Comparison of ENCODE assay signal across 23 mouse cellular contexts in genomic region chr11:34194158-34194941, GRCm38 (mm10). TPM values are rescaled to one million over a fixed set of nuclear protein-coding genes. Genes with fewer than 3 reads are reported as not detected.
DNase-seq lines count a peak whose midpoint lies in the region; ATAC-seq and TF ChIP-seq lines count a peak whose summit lies in the region.
"Had no signal": no experiment of that assay in that cellular context is flagged by ENCODE, and none has a peak within 500 bp of the region (broad histone marks: within the 10 kb centered on the region; RNA-seq: fewer than 3 reads in every experiment).

No protein-coding gene starts in this region.

- no peak for DNase-seq in heart, postnatal 4 days
- DNase-seq in lung, embryonic 14.5 days, result peak; percentile 77
- DNase-seq in lung, postnatal 14 days, result no peak
- no peak for DNase-seq in midbrain, embryonic 14.5 days
- DNase-seq in right cerebral cortex, adult 2 months (ENCODE audit: low spot score in 2 of 2), result no peak
- DNase-seq: cerebellum, adult 11-12 months; cerebellum, adult 9-10 months; cerebellum, postnatal 25 days; gastrocnemius, postnatal 10 days; heart, adult 2 months; heart, postnatal 36 days had no signal

- no peak overlapping the region for H3K4me3 ChIP-seq in heart, embryonic 15.5 days
- no peak overlapping the region for H3K4me3 ChIP-seq in lung, embryonic 14.5 days (ENCODE audit: low read depth, low read length)
- no peak overlapping the region for H3K4me3 ChIP-seq in midbrain, embryonic 16.5 days (ENCODE audit: low read depth, low read length)
- H3K4me3 ChIP-seq in midbrain, embryonic 14.5 days (replicated peaks; ENCODE audit: low read depth, low read length), result no peak overlapping the region
- H3K4me3 ChIP-seq: embryonic facial prominence, embryonic 12.5 days; forebrain, embryonic 15.5 days; heart, adult 2 months; hindbrain, embryonic 12.5 days had no signal

- ATAC-seq in heart, embryonic 15.5 days (replicated peaks; ENCODE audit: insufficient number of reproducible peaks, insufficient read depth, low FRiP score, low read depth), result no peak
- peak; percentile 63; the same call in 1 of the 2 replicates for ATAC-seq in lung, embryonic 14.5 days (ENCODE audit: insufficient read depth)
- no peak for ATAC-seq in midbrain, embryonic 16.5 days
- ATAC-seq in midbrain, embryonic 14.5 days (ENCODE audit: low FRiP score, low TSS enrichment), result no peak
- ATAC-seq: forebrain, embryonic 15.5 days; hindbrain, embryonic 16.5 days; inflammation-experienced regulatory T-cells, adult 6 months had no signal

- H3K9ac ChIP-seq in heart, embryonic 15.5 days, result no peak overlapping the region
- H3K9ac ChIP-seq in lung, embryonic 14.5 days, result no peak overlapping the region
- H3K9ac ChIP-seq in midbrain, embryonic 16.5 days (ENCODE audit: low read depth, low read length), result no peak overlapping the region
- no peak overlapping the region for H3K9ac ChIP-seq in midbrain, embryonic 14.5 days (replicated peaks; ENCODE audit: low read length)
- H3K9ac ChIP-seq: embryonic facial prominence, embryonic 12.5 days; forebrain, embryonic 15.5 days; hindbrain, embryonic 12.5 days had no signal

- 40% methylated on average over 9 of the region's 9 CpGs for WGBS in heart, embryonic 15.5 days
- WGBS in lung, embryonic 14.5 days, result 32% methylated on average over 9 of the region's 9 CpGs
- WGBS in midbrain, embryonic 16.5 days, result 69% methylated on average over 9 of the region's 9 CpGs
- WGBS in midbrain, embryonic 14.5 days, result 72% methylated on average over 9 of the region's 9 CpGs

- no peak for TF ChIP-seq CTCF in lung, embryonic 14.5 days (IDR thresholded peaks at IDR 0.05; ENCODE audit: low read depth)

- no peaks in the 10 kb centered on the region for H3K27me3 ChIP-seq in heart, embryonic 15.5 days
- no peaks in the 10 kb centered on the region for H3K27me3 ChIP-seq in lung, embryonic 14.5 days (ENCODE audit: insufficient read depth, low read length)
- H3K27me3 ChIP-seq in midbrain, embryonic 16.5 days (ENCODE audit: control insufficient read depth, insufficient read depth, low read depth, low read length), result no peaks in the 10 kb centered on the region
- H3K27me3 ChIP-seq in midbrain, embryonic 14.5 days (ENCODE audit: control insufficient read depth, insufficient read depth, low read length), result no peaks in the 10 kb centered on the region
- H3K27me3 ChIP-seq: embryonic facial prominence, embryonic 12.5 days; forebrain, embryonic 15.5 days; hindbrain, embryonic 12.5 days had no signal

- no peaks in the 10 kb centered on the region for H3K9me3 ChIP-seq in heart, embryonic 15.5 days (replicated peaks)
- H3K9me3 ChIP-seq in lung, embryonic 14.5 days (ENCODE audit: low read depth, low read length), result no peaks in the 10 kb centered on the region
- no peaks in the 10 kb centered on the region for H3K9me3 ChIP-seq in midbrain, embryonic 16.5 days (replicated peaks; ENCODE audit: control insufficient read depth, low read length, poor library complexity, severe bottlenecking)
- H3K9me3 ChIP-seq in midbrain, embryonic 14.5 days (ENCODE audit: control insufficient read depth, low read length), result no peaks in the 10 kb centered on the region
- H3K9me3 ChIP-seq: embryonic facial prominence, embryonic 12.5 days; forebrain, embryonic 15.5 days; hindbrain, embryonic 12.5 days had no signal

- H3K4me1 ChIP-seq in heart, embryonic 15.5 days (replicated peaks), result 0 out of 2 replicates have a peak, but pooled peaks cover 7% of the 10 kb centered on the region
- no peaks in the 10 kb centered on the region; the same call in 1 of the 2 replicates for H3K4me1 ChIP-seq in lung, embryonic 14.5 days (ENCODE audit: insufficient read depth)
- no peaks in the 10 kb centered on the region; the same call in 1 of the 2 replicates for H3K4me1 ChIP-seq in midbrain, embryonic 16.5 days (ENCODE audit: control insufficient read depth, insufficient read depth, low read length)
- no peaks in the 10 kb centered on the region for H3K4me1 ChIP-seq in midbrain, embryonic 14.5 days (ENCODE audit: control insufficient read depth, insufficient read depth, low read length)
- H3K4me1 ChIP-seq: embryonic facial prominence, embryonic 12.5 days; forebrain, embryonic 15.5 days; hindbrain, embryonic 12.5 days had no signal

- H3K27ac ChIP-seq in heart, embryonic 15.5 days, result peak overlapping the region; percentile 42; the same call in 1 of the 2 replicates
- H3K27ac ChIP-seq in lung, embryonic 14.5 days (ENCODE audit: low read depth), result peak overlapping the region; percentile 83; the same call in 1 of the 2 replicates
- 0 out of 2 replicates have a peak overlapping the region, but pooled peaks have one; percentile 10 for H3K27ac ChIP-seq in midbrain, embryonic 16.5 days (ENCODE audit: low read length)
- H3K27ac ChIP-seq in midbrain, embryonic 14.5 days (replicated peaks; ENCODE audit: low read depth, low read length), result no peak overlapping the region
- H3K27ac ChIP-seq: embryonic facial prominence, embryonic 12.5 days; forebrain, embryonic 15.5 days; heart, adult 2 months; hindbrain, embryonic 12.5 days had no signal

- H3K4me2 ChIP-seq in heart, embryonic 15.5 days, result no peak overlapping the region
- no peak overlapping the region for H3K4me2 ChIP-seq in lung, embryonic 14.5 days
- no peak overlapping the region for H3K4me2 ChIP-seq in midbrain, embryonic 16.5 days (ENCODE audit: low read length)
- no peak overlapping the region for H3K4me2 ChIP-seq in midbrain, embryonic 14.5 days (ENCODE audit: low read length)
- H3K4me2 ChIP-seq: embryonic facial prominence, embryonic 12.5 days; forebrain, embryonic 15.5 days; hindbrain, embryonic 12.5 days had no signal

- H3K36me3 ChIP-seq in heart, embryonic 15.5 days, result no peaks in the 10 kb centered on the region
- H3K36me3 ChIP-seq in lung, embryonic 14.5 days (ENCODE audit: insufficient read depth), result no peaks in the 10 kb centered on the region
- no peaks in the 10 kb centered on the region for H3K36me3 ChIP-seq in midbrain, embryonic 16.5 days (ENCODE audit: control insufficient read depth, insufficient read depth, low read length)
- no peaks in the 10 kb centered on the region for H3K36me3 ChIP-seq in midbrain, embryonic 14.5 days (ENCODE audit: control insufficient read depth, insufficient read depth, low read length)
- H3K36me3 ChIP-seq: embryonic facial prominence, embryonic 12.5 days; forebrain, embryonic 15.5 days; hindbrain, embryonic 12.5 days had no signal

RNA-seq across cellular contexts. Expression of gene Foxi1, which starts 13.5 kb away (rescaled TPM):
- not detected in 2 replicates for polyA plus RNA-seq in heart, embryonic 15.5 days (2015; fragmentation: Nextera tagmentation; extraction: Ambion mirVana)
- total RNA-seq in heart, postnatal 4 days (2021), result not detected
- not detected in 2 replicates for polyA plus RNA-seq in lung, embryonic 14.5 days (2014; fragmentation: Nextera tagmentation; extraction: Ambion mirVana)
- polyA plus RNA-seq in midbrain, embryonic 16.5 days (2015; fragmentation: Nextera tagmentation; extraction: Ambion mirVana), result not detected in 2 replicates
- polyA plus RNA-seq in midbrain, embryonic 14.5 days (2014; fragmentation: Nextera tagmentation; extraction: Ambion mirVana), result not detected in 2 replicates
- total RNA-seq: adrenal gland, postnatal 10 days; ES-E14; gastrocnemius, postnatal 10 days; gastrocnemius, postnatal 4 days; heart, adult 2 months; heart, postnatal 36 days had no signal
- polyA plus RNA-seq: forebrain, embryonic 11.5 days; forebrain, embryonic 15.5 days; heart, adult 2 months; heart, embryonic 14.5 days; hindbrain, embryonic 16.5 days; inflammation-experienced regulatory T-cells, adult 6 months had no signal
